Mouse (Mus musculus) ES-E14 (cell line): ENCODE measurements around the gene Psmc2.

Experiments used
- HCFC1 ChIP-seq: IDR thresholded peaks from 2 replicates; pipeline ENCODE4 v1.6.1; 2012; ENCODE audit warnings: low read length, inconsistent platforms, borderline replicate concordance; ENCODE audit not compliant: insufficient read depth
- MAFK ChIP-seq: IDR thresholded peaks from 2 replicates; pipeline ENCODE4 v1.6.1; 2014; ENCODE audit warnings: mild to moderate bottlenecking, low read depth, low read length, inconsistent platforms; ENCODE audit not compliant: insufficient read depth

DNA sequence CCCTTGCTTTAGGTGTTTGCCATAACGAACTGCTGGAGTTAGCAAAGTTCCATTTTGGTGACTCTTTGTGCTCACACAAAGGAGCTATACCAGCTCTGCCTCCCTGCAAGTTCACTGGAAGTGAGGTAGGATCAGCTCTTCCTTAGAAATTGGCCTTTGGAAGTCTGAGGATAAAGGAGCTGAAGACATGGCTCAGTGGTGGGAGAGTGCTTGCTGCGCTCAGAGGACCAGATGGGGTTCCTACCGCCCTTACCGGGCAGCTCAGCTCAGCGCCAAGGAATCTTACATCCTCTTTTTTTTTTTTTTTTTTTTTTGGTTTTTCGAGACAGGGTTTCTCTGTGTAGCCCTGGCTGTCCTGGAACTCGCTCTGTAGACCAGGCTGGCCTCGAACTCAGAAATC, 39.1 kb upstream of the Psmc2 start:
- no peak for TF ChIP-seq HCFC1
- no peak for TF ChIP-seq MAFK
